Mouse (Mus musculus): ENCODE measurements at regions not wholly inside any gene's neighbourhood (a gene's known extent, or its start where the extent isn't known, plus 50 kb on each side); places are given as distances from the start of the nearest gene placed in this dataset.

GRCm38 (mm10) chr10:99425265-99425664 is 162.2 kb downstream of the Dusp6 start:
- H3K4me1 ChIP-seq (ENCODE audit: control insufficient read depth, insufficient read depth, low read length): no peaks in the 10 kb centered on the region
- no peak for TF ChIP-seq CTCF (IDR thresholded peaks at IDR 0.05; ENCODE audit: borderline replicate concordance, insufficient read depth, low read length)
- TF ChIP-seq POLR2A (IDR thresholded peaks at IDR 0.05; ENCODE audit: low read depth, low read length): no peak
- H3K27ac ChIP-seq (ENCODE audit: insufficient read depth, low read length): no peak overlapping the region
- H3K4me3 ChIP-seq (ENCODE audit: insufficient read depth, low read length): no peak overlapping the region

GRCm38 (mm10) chr10:99430175-99430574 is 167.1 kb downstream of the Dusp6 start:
- Histone ChIP-seq H3K4me3 (ENCODE audit: insufficient read depth, low read length) (no peak overlapping the region), H3K4me1 (ENCODE audit: control insufficient read depth, insufficient read depth, low read length) (no peaks in the 10 kb centered on the region), H3K27ac (ENCODE audit: insufficient read depth, low read length) (no peak overlapping the region)
- no peak for TF ChIP-seq CTCF (IDR thresholded peaks at IDR 0.05; ENCODE audit: borderline replicate concordance, insufficient read depth, low read length)
- no peak for TF ChIP-seq POLR2A (IDR thresholded peaks at IDR 0.05; ENCODE audit: low read depth, low read length)

- H3K4me1 ChIP-seq (ENCODE audit: control insufficient read depth, insufficient read depth, low read length): no peaks in the 10 kb centered on the region
- no peak overlapping the region for H3K4me3 ChIP-seq (ENCODE audit: insufficient read depth, low read length)
- TF ChIP-seq POLR2A (IDR thresholded peaks at IDR 0.05; ENCODE audit: low read depth, low read length): no peak
- no peak overlapping the region for H3K27ac ChIP-seq (ENCODE audit: insufficient read depth, low read length)
These were observed 167.9 kb downstream of the Dusp6 start for GRCm38 (mm10) chr10:99430669-99431561.

GRCm38 (mm10) chr10:99437060-99437459 is 174.0 kb downstream of the Dusp6 start:
- Histone ChIP-seq H3K4me3 (ENCODE audit: insufficient read depth, low read length) (no peak overlapping the region), H3K27ac (ENCODE audit: insufficient read depth, low read length) (peak overlapping the region; percentile 49; the same call in 1 of the 2 replicates), H3K4me1 (ENCODE audit: control insufficient read depth, insufficient read depth, low read length) (no peaks in the 10 kb centered on the region)
- no peak for TF ChIP-seq CTCF (IDR thresholded peaks at IDR 0.05; ENCODE audit: borderline replicate concordance, insufficient read depth, low read length)
- no peak for TF ChIP-seq POLR2A (IDR thresholded peaks at IDR 0.05; ENCODE audit: low read depth, low read length)

- H3K27ac ChIP-seq (ENCODE audit: insufficient read depth, low read length): no peak overlapping the region
- no peaks in the 10 kb centered on the region for H3K4me1 ChIP-seq (ENCODE audit: control insufficient read depth, insufficient read depth, low read length)
- H3K4me3 ChIP-seq (ENCODE audit: insufficient read depth, low read length): no peak overlapping the region
- TF ChIP-seq CTCF (IDR thresholded peaks at IDR 0.05; ENCODE audit: borderline replicate concordance, insufficient read depth, low read length) (no peak), POLR2A (IDR thresholded peaks at IDR 0.05; ENCODE audit: low read depth, low read length) (no peak)
These were observed 177.1 kb downstream of the Dusp6 start for GRCm38 (mm10) chr10:99440169-99440568.

GRCm38 (mm10) chr10:99441014-99441413 is 178.0 kb downstream of the Dusp6 start:
- no peaks in the 10 kb centered on the region for H3K4me1 ChIP-seq (ENCODE audit: control insufficient read depth, insufficient read depth, low read length)
- no peak overlapping the region for H3K4me3 ChIP-seq (ENCODE audit: insufficient read depth, low read length)
- no peak for TF ChIP-seq POLR2A (IDR thresholded peaks at IDR 0.05; ENCODE audit: low read depth, low read length)
- no peak for TF ChIP-seq CTCF (IDR thresholded peaks at IDR 0.05; ENCODE audit: borderline replicate concordance, insufficient read depth, low read length)
- no peak overlapping the region for H3K27ac ChIP-seq (ENCODE audit: insufficient read depth, low read length)

- Histone ChIP-seq H3K4me1 (ENCODE audit: control insufficient read depth, insufficient read depth, low read length) (no peaks in the 10 kb centered on the region), H3K27ac (ENCODE audit: insufficient read depth, low read length) (no peak overlapping the region), H3K4me3 (ENCODE audit: insufficient read depth, low read length) (no peak overlapping the region)
- TF ChIP-seq CTCF (IDR thresholded peaks at IDR 0.05; ENCODE audit: borderline replicate concordance, insufficient read depth, low read length) (no peak), POLR2A (IDR thresholded peaks at IDR 0.05; ENCODE audit: low read depth, low read length) (no peak)
These were observed 178.9 kb downstream of the Dusp6 start for GRCm38 (mm10) chr10:99441931-99442330.

GRCm38 (mm10) chr10:99443453-99444170 is 180.6 kb downstream of the Dusp6 start:
- TF ChIP-seq POLR2A (IDR thresholded peaks at IDR 0.05; ENCODE audit: low read depth, low read length) (no peak), CTCF (IDR thresholded peaks at IDR 0.05; ENCODE audit: borderline replicate concordance, insufficient read depth, low read length) (no peak)
- no peaks in the 10 kb centered on the region for H3K4me1 ChIP-seq (ENCODE audit: control insufficient read depth, insufficient read depth, low read length)
- no peak overlapping the region for H3K27ac ChIP-seq (ENCODE audit: insufficient read depth, low read length)
- no peak overlapping the region for H3K4me3 ChIP-seq (ENCODE audit: insufficient read depth, low read length)

GRCm38 (mm10) chr10:99450714-99451625 is 187.9 kb downstream of the Dusp6 start:
- H3K27ac ChIP-seq (ENCODE audit: insufficient read depth, low read length): no peak overlapping the region
- TF ChIP-seq POLR2A (IDR thresholded peaks at IDR 0.05; ENCODE audit: low read depth, low read length) (no peak), CTCF (IDR thresholded peaks at IDR 0.05; ENCODE audit: borderline replicate concordance, insufficient read depth, low read length) (no peak)
- H3K4me3 ChIP-seq (ENCODE audit: insufficient read depth, low read length): no peak overlapping the region
- H3K4me1 ChIP-seq (ENCODE audit: control insufficient read depth, insufficient read depth, low read length): no peaks in the 10 kb centered on the region
